Mouse (Mus musculus) intestine, postnatal 0 days (tissue): ENCODE data around the gene Gab1. TPM values are rescaled to one million over a fixed set of nuclear protein-coding genes. Genes with fewer than 3 reads are reported as not detected.

Source experiments
- ATAC-seq: fragments of 200-750 bp; cut with Nextera tagmentation; 2 replicates; pipeline ENCODE4 v1.8.0; 2017; ENCODE audit warnings: mild to moderate bottlenecking, moderate TSS enrichment, moderate library complexity
- H3K27ac ChIP-seq: fragments of 300-500 bp; sonication (generic); 2 replicates; pipeline ENCODE4 v1.5.1; 2014; ENCODE audit warnings: mild to moderate bottlenecking, low read depth, low read length, moderate library complexity
- H3K27me3 ChIP-seq: fragments of 300-500 bp; sonication (generic); replicated peaks from 2 replicates; pipeline ENCODE4 v1.6.1; 2014; ENCODE audit warnings: low read length, mixed read lengths; ENCODE audit not compliant: control insufficient read depth, insufficient read depth
- H3K36me3 ChIP-seq: fragments of 300-500 bp; sonication (generic); 2 replicates; pipeline ENCODE4 v1.6.1; 2014; ENCODE audit warnings: mild to moderate bottlenecking, moderate library complexity; ENCODE audit not compliant: control insufficient read depth, insufficient read depth
- H3K4me1 ChIP-seq: fragments of 300-500 bp; sonication (generic); replicated peaks from 2 replicates; pipeline ENCODE4 v1.6.1; 2014; ENCODE audit warnings: antibody characterized with exemption, low read length, mixed read lengths; ENCODE audit not compliant: control insufficient read depth, insufficient read depth
- H3K4me2 ChIP-seq: fragments of 300-500 bp; sonication (generic); replicated peaks from 2 replicates; pipeline ENCODE4 v1.6.1; 2014; ENCODE audit warnings: low read depth, mild to moderate bottlenecking, moderate library complexity
- H3K4me3 ChIP-seq: fragments of 300-500 bp; sonication (generic); 2 replicates; pipeline ENCODE4 v1.5.1; 2014; ENCODE audit warnings: low read depth, low read length
- H3K9ac ChIP-seq: fragments of 300-500 bp; sonication (generic); 2 replicates; pipeline ENCODE4 v1.6.1; 2014; ENCODE audit warnings: mild to moderate bottlenecking, low read depth, low read length
- H3K9me3 ChIP-seq: fragments of 300-500 bp; sonication (generic); 2 replicates; pipeline ENCODE4 v1.6.1; 2016; ENCODE audit warnings: mixed run types; ENCODE audit not compliant: control insufficient read depth
- CTCF ChIP-seq: sonication (generic); IDR thresholded peaks from 2 replicates; pipeline ENCODE4 v1.5.1; 2016; ENCODE audit warnings: low read depth, mild to moderate bottlenecking, control low read depth, antibody characterized with exemption, moderate library complexity
- WGBS: fragments of 180-500 bp; shearing (Covaris S2); extraction: QIAGEN DNeasy Blood & Tissue Kit; methylation state at CpG from one replicate; pipeline ENCODE4 v1.1.7; 2014; 5-methylcytosine and 5-hydroxymethylcytosine counted together
- polyA plus RNA-seq: library from polyadenylated mRNA; unstranded; fragments of >200 nt; fragmentation: Nextera tagmentation; extraction: Ambion mirVana; gene quantifications from 2 replicates; pipeline ENCODE4 v1.2.1, GENCODE M21; 2015

The Gab1 gene
- polyA plus RNA-seq, 1 experiment from 2014 or later, result 9.1 TPM

DNA sequence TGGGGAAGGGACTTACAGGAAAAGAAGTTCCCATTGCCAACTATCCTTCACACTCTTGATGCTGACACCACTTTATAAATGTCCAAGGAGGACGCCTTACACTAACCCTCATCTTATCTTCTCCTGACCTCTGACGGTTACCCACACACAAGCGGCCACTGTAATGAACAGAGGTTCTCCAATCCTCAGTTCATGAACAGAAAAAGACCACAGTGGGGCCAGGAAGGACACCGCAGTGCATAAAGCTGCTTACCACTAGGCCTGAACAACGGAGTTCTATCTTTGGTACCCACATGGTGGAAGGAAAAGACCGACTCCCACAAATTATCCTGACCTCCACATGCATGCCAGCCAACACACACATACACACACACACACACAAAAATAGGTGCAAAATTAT, 28.7 kb downstream of the Gab1 start:
- no peak for TF ChIP-seq CTCF
- Histone ChIP-seq H3K4me2 (no peak overlapping the region), H3K9me3 (no peaks in the 10 kb centered on the region), H3K4me1 (0 out of 2 replicates have a peak, but pooled peaks cover 1% of the 10 kb centered on the region), H3K36me3 (no peaks in the 10 kb centered on the region), H3K27me3 (no peaks in the 10 kb centered on the region), H3K4me3 (no peak overlapping the region), H3K9ac (no peak overlapping the region), H3K27ac (no peak overlapping the region)
- WGBS, result 65% methylated on average over 6 of the region's 6 CpGs
- ATAC-seq, result no peak

GRCm38 (mm10) chr8:80850013-80850412, 30.3 kb downstream of the Gab1 start:
- H3K27ac ChIP-seq, result no peak overlapping the region
- H3K4me2 ChIP-seq, result no peak overlapping the region
- H3K9ac ChIP-seq, result no peak overlapping the region
- no peaks in the 10 kb centered on the region for H3K27me3 ChIP-seq
- no peaks in the 10 kb centered on the region for H3K36me3 ChIP-seq
- 82% methylated on average over 4 of the region's 4 CpGs for WGBS
- no peaks in the 10 kb centered on the region for H3K4me1 ChIP-seq
- H3K9me3 ChIP-seq, result no peaks in the 10 kb centered on the region
- no peak overlapping the region for H3K4me3 ChIP-seq
- ATAC-seq, result no peak
- TF ChIP-seq CTCF, result no peak

GRCm38 (mm10) chr8:80848631-80849030, 31.7 kb downstream of the Gab1 start:
- Histone ChIP-seq H3K4me2 (no peak overlapping the region), H3K9me3 (no peaks in the 10 kb centered on the region), H3K4me3 (no peak overlapping the region), H3K27ac (peak overlapping the region; percentile 21; the same call in 1 of the 2 replicates), H3K4me1 (no peaks in the 10 kb centered on the region), H3K36me3 (no peaks in the 10 kb centered on the region), H3K9ac (no peak overlapping the region), H3K27me3 (no peaks in the 10 kb centered on the region)
- 63% methylated on average over 11 of the region's 11 CpGs for WGBS
- no peak for TF ChIP-seq CTCF
- ATAC-seq, result no peak

DNA sequence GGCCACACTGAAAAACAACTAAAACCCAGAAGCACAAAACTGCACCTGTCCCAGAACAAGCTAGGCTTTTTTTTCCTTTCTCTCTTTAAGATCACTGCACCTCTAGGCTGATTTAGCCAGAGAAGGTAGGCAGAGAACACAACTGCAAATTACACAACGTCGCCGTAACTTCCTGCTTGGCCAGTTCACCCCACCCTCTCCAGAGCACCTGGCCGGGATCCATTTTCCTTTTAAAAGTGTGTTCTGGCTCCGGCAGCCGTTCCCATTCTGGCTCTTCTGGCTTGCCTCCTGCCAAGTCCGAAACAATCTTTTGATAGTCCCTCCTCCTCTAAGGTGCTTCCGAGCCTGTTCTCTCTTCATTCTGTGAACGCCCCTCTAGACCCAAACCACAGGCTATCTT, 32.4 kb downstream of the Gab1 start:
- 28% methylated on average over 9 of the region's 9 CpGs for WGBS
- H3K4me3 ChIP-seq, result no peak overlapping the region
- ATAC-seq, result peak; percentile 63
- no peaks in the 10 kb centered on the region for H3K36me3 ChIP-seq
- H3K4me1 ChIP-seq, result no peaks in the 10 kb centered on the region
- no peaks in the 10 kb centered on the region for H3K9me3 ChIP-seq
- H3K9ac ChIP-seq, result no peak overlapping the region
- H3K4me2 ChIP-seq, result peak overlapping the region; percentile 39
- no peaks in the 10 kb centered on the region for H3K27me3 ChIP-seq
- no peak for TF ChIP-seq CTCF
- H3K27ac ChIP-seq, result peak overlapping the region; percentile 21

DNA sequence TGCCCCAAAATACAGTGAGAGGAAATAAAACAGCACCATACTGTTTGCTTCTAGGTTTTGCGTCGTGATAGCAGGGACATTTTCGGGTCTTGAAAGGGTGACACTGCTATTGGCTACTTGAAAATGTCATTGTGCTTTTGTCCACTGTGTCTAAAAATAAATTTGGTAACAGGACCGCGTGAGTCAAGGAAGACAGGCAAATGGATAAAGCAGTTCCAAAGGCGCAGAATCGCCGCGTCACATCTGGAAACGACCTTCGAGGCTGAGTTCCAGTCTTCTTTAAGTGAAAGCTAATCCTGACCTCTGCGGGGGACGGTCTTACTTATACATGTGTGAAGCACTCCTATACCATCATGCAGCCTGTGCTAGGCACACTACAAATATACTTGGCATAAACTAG, 35.0 kb downstream of the Gab1 start:
- WGBS, result 93% methylated on average over 13 of the region's 13 CpGs

GRCm38 (mm10) chr8:80843744-80844434, 36.4 kb downstream of the Gab1 start:
- Histone ChIP-seq H3K9me3 (no peaks in the 10 kb centered on the region), H3K4me2 (no peak overlapping the region; the same call in 1 of the 2 replicates), H3K4me1 (no peaks in the 10 kb centered on the region), H3K27ac (peak overlapping the region; percentile 29; the same call in 1 of the 2 replicates), H3K36me3 (no peaks in the 10 kb centered on the region), H3K27me3 (no peaks in the 10 kb centered on the region), H3K9ac (no peak overlapping the region), H3K4me3 (no peak overlapping the region)
- ATAC-seq, result peak; percentile 45; the same call in 1 of the 2 replicates
- 51% methylated on average over 9 of the region's 9 CpGs for WGBS
- TF ChIP-seq CTCF, result no peak

More for the DNA sequence above, 35.0 kb downstream of the Gab1 start:
- Histone ChIP-seq H3K27me3 (no peaks in the 10 kb centered on the region), H3K27ac (no peak overlapping the region), H3K4me3 (no peak overlapping the region), H3K4me2 (no peak overlapping the region), H3K9me3 (no peaks in the 10 kb centered on the region), H3K9ac (no peak overlapping the region), H3K4me1 (no peaks in the 10 kb centered on the region), H3K36me3 (no peaks in the 10 kb centered on the region)
- ATAC-seq, result no peak
- TF ChIP-seq CTCF, result no peak
